Mouse (Mus musculus): Measurements from ENCODE around the gene Elmsan1. TPM values are rescaled to one million over a fixed set of nuclear protein-coding genes. Genes with fewer than 3 reads are reported as not detected.
A peak's percentile ranks its signal among the peaks of the same experiment; 100 is the strongest.

Gene Elmsan1
- total RNA-seq, 1 experiment = 9.6 TPM

GRCm38 (mm10) chr12:84114153-84114994 lies 104.3 kb downstream of the Elmsan1 start, which contains the start of gene Dnal1:
Gene Dnal1 (plus strand): TSS chr12:84114366.
- Histone ChIP-seq H3K9me3 (ENCODE audit: control insufficient read depth, insufficient read depth, low read depth, low read length) (no peaks in the 10 kb centered on the region), H3K36me3 (ENCODE audit: control insufficient read depth, insufficient read depth, low read length, poor library complexity, severe bottlenecking) (no peaks in the 10 kb centered on the region), H3K27ac (ENCODE audit: insufficient read depth, low read depth, low read length, poor library complexity, severe bottlenecking) (no peak within 1 kb of the TSS), H3K9ac (ENCODE audit: insufficient read depth, low read depth, low read length, poor library complexity, severe bottlenecking) (peak within 1 kb of the TSS; percentile 58; the same call in 1 of the 2 replicates), H3K4me1 (ENCODE audit: control insufficient read depth in 2 of 2, insufficient read depth in 2 of 2, low read length in 2 of 2, poor library complexity in 1 of 2) (no peaks in the 10 kb centered on the region), H3K4me3 (ENCODE audit: insufficient read depth in 1 of 2, low read depth in 1 of 2, low read length in 2 of 2, poor library complexity in 1 of 2, severe bottlenecking in 1 of 2) (peak within 1 kb of the TSS; percentile 76 to 91)
- DNase-seq (ENCODE audit: low read depth, low spot score) = peak; percentile 76
- TF ChIP-seq ZC3H11A (IDR thresholded peaks at IDR 0.05; ENCODE audit: borderline replicate concordance, low read depth, low read length) (no peak), ZNF384 (IDR thresholded peaks at IDR 0.05; ENCODE audit: low read depth, low read length) (no peak), MAFK (IDR thresholded peaks at IDR 0.05; ENCODE audit: insufficient read depth, low read depth, low read length) (no peak), CHD2 (IDR thresholded peaks at IDR 0.05; ENCODE audit: low read depth, low read length) (no peak), HCFC1 (IDR thresholded peaks at IDR 0.05; ENCODE audit: borderline replicate concordance, insufficient read depth, low read length) (no peak)
- in situ Hi-C loops (cut with MboI; ENCODE audit: low sequenced_read_pairs in 2 of 2, unreplicated experiment in 2 of 2) = no loop called here

- DNase-seq (ENCODE audit: low read depth, low spot score) = no peak
- no peak overlapping the region for H3K9ac ChIP-seq (ENCODE audit: insufficient read depth, low read depth, low read length, poor library complexity, severe bottlenecking)
- H3K27ac ChIP-seq (ENCODE audit: insufficient read depth, low read depth, low read length, poor library complexity, severe bottlenecking) = no peak overlapping the region
- H3K9me3 ChIP-seq (ENCODE audit: control insufficient read depth, insufficient read depth, low read depth, low read length) = no peaks in the 10 kb centered on the region
- H3K4me1 ChIP-seq (ENCODE audit: control insufficient read depth in 2 of 2, insufficient read depth in 2 of 2, low read length in 2 of 2, poor library complexity in 1 of 2) = no peaks in the 10 kb centered on the region
- no peaks in the 10 kb centered on the region for H3K36me3 ChIP-seq (ENCODE audit: control insufficient read depth, insufficient read depth, low read length, poor library complexity, severe bottlenecking)
- TF ChIP-seq ZNF384 (IDR thresholded peaks at IDR 0.05; ENCODE audit: low read depth, low read length) = 0 out of 2 replicates have a peak, but pooled peaks have one; percentile 6
- no peak for TF ChIP-seq CHD2 (IDR thresholded peaks at IDR 0.05; ENCODE audit: low read depth, low read length)
- H3K4me3 ChIP-seq (ENCODE audit: insufficient read depth in 1 of 2, low read depth in 1 of 2, low read length in 2 of 2, poor library complexity in 1 of 2, severe bottlenecking in 1 of 2) = peak overlapping the region in 1 of 2 experiments; percentile 7; a peak in 1 of 4 replicates
- in situ Hi-C loops (cut with MboI; ENCODE audit: low sequenced_read_pairs in 2 of 2, unreplicated experiment in 2 of 2) = no loop called here
Measured at GRCm38 (mm10) chr12:84113676-84114075, 105.0 kb downstream of the Elmsan1 start.

- H3K27ac ChIP-seq (ENCODE audit: insufficient read depth, low read depth, low read length, poor library complexity, severe bottlenecking) = no peak overlapping the region
- no peak overlapping the region for H3K4me3 ChIP-seq (ENCODE audit: insufficient read depth in 1 of 2, low read depth in 1 of 2, low read length in 2 of 2, poor library complexity in 1 of 2, severe bottlenecking in 1 of 2)
- in situ Hi-C loops (cut with MboI; ENCODE audit: low sequenced_read_pairs in 2 of 2, unreplicated experiment in 2 of 2) = no loop called here
- DNase-seq (ENCODE audit: low read depth, low spot score) = no peak
- H3K4me1 ChIP-seq (ENCODE audit: control insufficient read depth in 2 of 2, insufficient read depth in 2 of 2, low read length in 2 of 2, poor library complexity in 1 of 2) = no peaks in the 10 kb centered on the region
- TF ChIP-seq ZNF384 (IDR thresholded peaks at IDR 0.05; ENCODE audit: low read depth, low read length) (no peak), MAFK (IDR thresholded peaks at IDR 0.05; ENCODE audit: insufficient read depth, low read depth, low read length) (no peak), HCFC1 (IDR thresholded peaks at IDR 0.05; ENCODE audit: borderline replicate concordance, insufficient read depth, low read length) (no peak), CHD2 (IDR thresholded peaks at IDR 0.05; ENCODE audit: low read depth, low read length) (no peak), ZC3H11A (IDR thresholded peaks at IDR 0.05; ENCODE audit: borderline replicate concordance, low read depth, low read length) (no peak)
- no peak overlapping the region for H3K9ac ChIP-seq (ENCODE audit: insufficient read depth, low read depth, low read length, poor library complexity, severe bottlenecking)
- H3K36me3 ChIP-seq (ENCODE audit: control insufficient read depth, insufficient read depth, low read length, poor library complexity, severe bottlenecking) = no peaks in the 10 kb centered on the region
- no peaks in the 10 kb centered on the region for H3K9me3 ChIP-seq (ENCODE audit: control insufficient read depth, insufficient read depth, low read depth, low read length)
Measured at GRCm38 (mm10) chr12:84110814-84111213, 107.9 kb downstream of the Elmsan1 start.

GRCm38 (mm10) chr12:84109924-84110323 lies 108.8 kb downstream of the Elmsan1 start:
- H3K36me3 ChIP-seq (ENCODE audit: control insufficient read depth, insufficient read depth, low read length, poor library complexity, severe bottlenecking) = no peaks in the 10 kb centered on the region
- TF ChIP-seq ZNF384 (IDR thresholded peaks at IDR 0.05; ENCODE audit: low read depth, low read length) = no peak
- no peak for TF ChIP-seq ZC3H11A (IDR thresholded peaks at IDR 0.05; ENCODE audit: borderline replicate concordance, low read depth, low read length)
- no peak for TF ChIP-seq MAFK (IDR thresholded peaks at IDR 0.05; ENCODE audit: insufficient read depth, low read depth, low read length)
- TF ChIP-seq HCFC1 (IDR thresholded peaks at IDR 0.05; ENCODE audit: borderline replicate concordance, insufficient read depth, low read length) = no peak
- no peak for TF ChIP-seq CHD2 (IDR thresholded peaks at IDR 0.05; ENCODE audit: low read depth, low read length)
- in situ Hi-C loops (cut with MboI; ENCODE audit: low sequenced_read_pairs in 2 of 2, unreplicated experiment in 2 of 2) = no loop called here
- DNase-seq (ENCODE audit: low read depth, low spot score) = no peak
- H3K4me3 ChIP-seq (ENCODE audit: insufficient read depth in 1 of 2, low read depth in 1 of 2, low read length in 2 of 2, poor library complexity in 1 of 2, severe bottlenecking in 1 of 2) = no peak overlapping the region
- H3K4me1 ChIP-seq (ENCODE audit: control insufficient read depth in 2 of 2, insufficient read depth in 2 of 2, low read length in 2 of 2, poor library complexity in 1 of 2) = no peaks in the 10 kb centered on the region
- H3K27ac ChIP-seq (ENCODE audit: insufficient read depth, low read depth, low read length, poor library complexity, severe bottlenecking) = no peak overlapping the region
- no peak overlapping the region for H3K9ac ChIP-seq (ENCODE audit: insufficient read depth, low read depth, low read length, poor library complexity, severe bottlenecking)
- no peaks in the 10 kb centered on the region for H3K9me3 ChIP-seq (ENCODE audit: control insufficient read depth, insufficient read depth, low read depth, low read length)

Measured in ES-E14 (cell line).